Mouse (Mus musculus): ENCODE measurements around the gene Atp6v1fnb.

GRCm38 (mm10) chr6:29500177-29500576, 28.9 kb downstream of the Atp6v1fnb start:
- TF ChIP-seq POLR2A (IDR thresholded peaks at IDR 0.05; ENCODE audit: insufficient read depth, low read depth, low read length): no peak
- TF ChIP-seq CTCF (IDR thresholded peaks at IDR 0.05; ENCODE audit: insufficient read depth, low read depth, low read length): no peak
